Mouse (Mus musculus) C2C12 (cell line): ENCODE data around the gene Prima1. TPM values are rescaled to one million over a fixed set of nuclear protein-coding genes. Genes with fewer than 3 reads are reported as not detected.

Experiments used
- H3K27me3 ChIP-seq: one replicate; pipeline ENCODE4 v1.6.1; 2011; ENCODE audit not compliant: control insufficient read depth, insufficient read depth, insufficient read length
- H3K36me3 ChIP-seq: one replicate; pipeline ENCODE4 v1.6.1; 2011; ENCODE audit not compliant: control insufficient read depth, insufficient read depth
- H3K4me3 ChIP-seq: one replicate; pipeline ENCODE4 v1.5.1; 2011; ENCODE audit warnings: mild to moderate bottlenecking, control low read depth; ENCODE audit not compliant: poor library complexity, insufficient read depth, severe bottlenecking
- H3K79me2 ChIP-seq: one replicate; pipeline ENCODE4 v1.6.1; 2011; ENCODE audit not compliant: control insufficient read depth, insufficient read depth
- H3K79me3 ChIP-seq: one replicate; pipeline ENCODE4 v1.6.1; 2011; ENCODE audit warnings: low read depth, control low read depth
- H3ac ChIP-seq: one replicate; pipeline ENCODE3; 2011; ENCODE audit warnings: low read depth; ENCODE audit not compliant: control insufficient read depth, insufficient read length
- CEBPB ChIP-seq: IDR thresholded peaks from one replicate; pipeline ENCODE4 v1.6.1; 2011; ENCODE audit warnings: low read depth, mild to moderate bottlenecking, control low read depth, moderate library complexity
- CTCF ChIP-seq: IDR thresholded peaks from one replicate; pipeline ENCODE4 v1.5.1; 2011; ENCODE audit not compliant: control insufficient read depth, insufficient read depth, insufficient read length
- FOSL1 ChIP-seq: IDR thresholded peaks from one replicate; pipeline ENCODE4 v1.8.0; 2011; ENCODE audit warnings: mild to moderate bottlenecking, low read length; ENCODE audit not compliant: poor library complexity, insufficient read depth, severe bottlenecking
- MAX ChIP-seq: IDR thresholded peaks from one replicate; pipeline ENCODE4 v1.6.1; 2011; ENCODE audit warnings: mild to moderate bottlenecking, control low read depth
- MYOD1 ChIP-seq: IDR thresholded peaks from one replicate; pipeline ENCODE4 v1.6.1; 2011; ENCODE audit warnings: low read depth; ENCODE audit not compliant: control insufficient read depth, insufficient read length
- MYOG ChIP-seq: IDR thresholded peaks from one replicate; pipeline ENCODE4 v1.6.1; 2011; ENCODE audit not compliant: control insufficient read depth, insufficient read length; ENCODE audit errors: extremely low read depth
- USF1 ChIP-seq: IDR thresholded peaks from one replicate; pipeline ENCODE4 v1.6.1; 2011; ENCODE audit warnings: low read depth, mild to moderate bottlenecking, control low read depth, moderate library complexity
- polyA plus RNA-seq: library from polyadenylated mRNA; unstranded; fragments of >200 nt; fragmentation: generic; extraction: Trizol; gene quantifications from one replicate; pipeline ENCODE4 v1.2.1, GENCODE M21; 2012; ENCODE audit warnings: missing spikeins

The Prima1 gene
- polyA plus RNA-seq, 1 experiment = not detected

DNA sequence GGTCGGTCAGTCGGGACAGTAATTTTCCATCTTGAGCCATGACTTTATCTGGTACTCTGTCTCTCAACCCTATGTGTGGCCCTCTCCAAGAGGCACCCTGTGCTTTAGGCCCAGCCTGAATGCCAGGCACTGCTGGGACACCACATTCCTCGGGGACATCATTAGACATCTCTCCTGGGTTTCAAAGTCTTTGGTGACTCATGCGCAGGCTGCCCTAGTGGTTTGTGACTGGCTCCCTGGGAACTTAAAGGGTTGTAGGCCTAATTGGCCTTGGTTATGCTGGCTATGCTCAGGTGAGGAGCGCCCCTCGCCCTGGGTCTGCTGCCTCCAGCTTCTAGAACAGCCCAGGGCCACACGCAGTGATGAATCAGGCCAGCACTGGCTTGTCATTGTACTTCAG is 32.4 kb downstream of the Prima1 start:
- Histone ChIP-seq H3K4me3 (no peak overlapping the region), H3K79me2 (no peaks in the 10 kb centered on the region), H3K27me3 (no peaks in the 10 kb centered on the region), H3ac (no peak overlapping the region), H3K79me3 (no peaks in the 10 kb centered on the region), H3K36me3 (no peaks in the 10 kb centered on the region)
- TF ChIP-seq MYOD1 (no peak), USF1 (no peak), CTCF (no peak), MAX (no peak), FOSL1 (no peak), CEBPB (no peak), MYOG (no peak)

DNA sequence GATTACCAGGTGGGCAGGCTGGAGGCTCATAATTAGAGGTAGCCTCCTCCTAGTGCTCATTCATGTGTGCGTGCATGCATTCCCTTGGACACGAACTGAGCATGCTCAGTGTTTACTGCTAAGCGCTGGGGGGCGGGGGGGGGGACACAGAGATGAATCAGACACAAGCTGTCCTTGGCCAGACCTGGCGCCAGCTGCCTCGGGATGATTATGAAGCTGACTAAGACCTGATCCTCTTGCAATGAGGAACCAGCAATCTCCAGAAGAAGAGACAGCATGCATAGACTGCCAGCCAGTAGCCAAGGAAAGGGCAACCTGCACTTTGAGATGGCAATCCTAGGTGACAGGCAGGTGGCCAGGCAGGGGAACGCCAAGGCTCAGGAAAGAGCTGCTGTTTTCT is 36.4 kb downstream of the Prima1 start:
- Histone ChIP-seq H3K27me3 (no peaks in the 10 kb centered on the region), H3K4me3 (no peak overlapping the region), H3K79me3 (no peaks in the 10 kb centered on the region), H3K36me3 (no peaks in the 10 kb centered on the region), H3ac (no peak overlapping the region), H3K79me2 (no peaks in the 10 kb centered on the region)
- TF ChIP-seq USF1 (no peak), MYOD1 (no peak), MAX (no peak), CEBPB (no peak), MYOG (no peak), CTCF (no peak), FOSL1 (no peak)

- no peak for TF ChIP-seq FOSL1
- no peak for TF ChIP-seq MAX
- no peak for TF ChIP-seq CEBPB
- no peak for TF ChIP-seq USF1
- TF ChIP-seq MYOG = no peak
- TF ChIP-seq MYOD1 = no peak
- no peak for TF ChIP-seq CTCF
- H3K4me3 ChIP-seq = no peak overlapping the region
Measured at GRCm38 (mm10) chr12:103202592-103203544, 39.1 kb downstream of the Prima1 start.

DNA sequence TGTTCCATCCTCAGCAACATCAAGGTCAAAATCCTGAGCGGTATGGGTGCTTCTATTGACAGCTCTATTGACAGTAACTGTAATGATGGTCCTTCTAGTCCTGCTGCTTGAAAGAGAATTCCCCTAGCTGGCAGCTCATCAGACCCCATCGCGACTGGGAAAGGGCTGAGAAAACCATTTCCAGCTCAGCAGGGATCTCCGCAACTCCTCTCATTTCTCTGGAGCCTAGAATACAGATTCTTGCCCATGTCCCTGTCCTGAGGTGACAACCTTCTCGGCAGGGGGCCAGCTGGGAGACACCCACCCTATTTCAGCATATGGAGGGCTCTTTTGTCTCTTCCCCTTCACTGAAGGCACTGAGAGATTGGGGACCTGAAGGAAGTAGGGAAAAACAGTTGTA is 49.0 kb downstream of the Prima1 start:
- Histone ChIP-seq H3K36me3 (no peaks in the 10 kb centered on the region), H3ac (no peak overlapping the region), H3K79me3 (no peaks in the 10 kb centered on the region), H3K4me3 (no peak overlapping the region), H3K79me2 (no peaks in the 10 kb centered on the region), H3K27me3 (peaks cover 5% of the 10 kb centered on the region)
- TF ChIP-seq USF1 (no peak), MYOD1 (no peak), MAX (no peak), FOSL1 (no peak), CTCF (no peak), CEBPB (no peak), MYOG (no peak)

More at GRCm38 (mm10) chr12:103202592-103203544, 39.1 kb downstream of the Prima1 start:
- Histone ChIP-seq H3K79me3 (no peaks in the 10 kb centered on the region), H3K79me2 (no peaks in the 10 kb centered on the region), H3ac (no peak overlapping the region), H3K27me3 (no peaks in the 10 kb centered on the region), H3K36me3 (no peaks in the 10 kb centered on the region)

GRCm38 (mm10) chr12:103189771-103190170 is 52.2 kb downstream of the Prima1 start:
- H3K79me2 ChIP-seq = no peaks in the 10 kb centered on the region
- no peaks in the 10 kb centered on the region for H3K36me3 ChIP-seq
- peaks cover 10% of the 10 kb centered on the region for H3K27me3 ChIP-seq
- TF ChIP-seq CTCF (no peak), FOSL1 (no peak), CEBPB (no peak), MAX (no peak), MYOD1 (no peak), MYOG (no peak), USF1 (no peak)
- H3K4me3 ChIP-seq = no peak overlapping the region
- H3ac ChIP-seq = no peak overlapping the region
- no peaks in the 10 kb centered on the region for H3K79me3 ChIP-seq
